Mouse (Mus musculus) lung, postnatal 0 days (tissue): ENCODE data around the gene Coasy. TPM values are rescaled to one million over a fixed set of nuclear protein-coding genes. Genes with fewer than 3 reads are reported as not detected.

ENCODE experiments used
- ATAC-seq: fragments of 200-750 bp; cut with Nextera tagmentation; 2 replicates; pipeline ENCODE4 v1.8.0; 2017; ENCODE audit warnings: moderate library complexity
- DNase-seq: peaks from one replicate; pipeline ENCODE4 v3.0.0-alpha.2; 2016; ENCODE audit warnings: low spot score
- H3K27ac ChIP-seq: fragments of 300-500 bp; sonication (generic); 2 replicates; pipeline ENCODE4 v1.5.1; 2014; ENCODE audit warnings: antibody characterized with exemption, mild to moderate bottlenecking, low read length, mixed read lengths
- H3K27me3 ChIP-seq: fragments of 300-500 bp; sonication (generic); replicated peaks from 2 replicates; pipeline ENCODE4 v1.6.1; 2014; ENCODE audit warnings: low read length, mixed read lengths; ENCODE audit not compliant: insufficient read depth
- H3K36me3 ChIP-seq: fragments of 300-500 bp; sonication (generic); 2 replicates; pipeline ENCODE4 v1.6.1; 2014; ENCODE audit warnings: low read length, mixed read lengths; ENCODE audit not compliant: insufficient read depth
- H3K4me1 ChIP-seq: fragments of 300-500 bp; sonication (generic); 2 replicates; pipeline ENCODE4 v1.6.1; 2014; ENCODE audit warnings: antibody characterized with exemption, low read depth, low read length, mixed read lengths; ENCODE audit not compliant: insufficient read depth
- H3K4me2 ChIP-seq: fragments of 300-500 bp; sonication (generic); replicated peaks from 2 replicates; pipeline ENCODE4 v1.6.1; 2014; ENCODE audit warnings: low read depth, mild to moderate bottlenecking, low read length, moderate library complexity, mixed read lengths
- H3K4me3 ChIP-seq: fragments of 300-500 bp; sonication (generic); 2 replicates; pipeline ENCODE4 v1.5.1; 2014; ENCODE audit warnings: low read depth, low read length
- H3K9ac ChIP-seq: fragments of 300-500 bp; sonication (generic); replicated peaks from 2 replicates; pipeline ENCODE4 v1.6.1; 2014; ENCODE audit warnings: low read depth, mild to moderate bottlenecking
- H3K9me3 ChIP-seq: fragments of 300-500 bp; sonication (generic); 2 replicates; pipeline ENCODE4 v1.6.1; 2016; ENCODE audit warnings: low read length, mixed read lengths
- CTCF ChIP-seq: IDR thresholded peaks from 2 replicates; pipeline ENCODE4 v1.5.1; 2016; ENCODE audit warnings: antibody characterized with exemption, mild to moderate bottlenecking
- EP300 ChIP-seq: IDR thresholded peaks from 2 replicates; pipeline ENCODE4 v1.6.1; 2016; ENCODE audit warnings: antibody characterized with exemption, mild to moderate bottlenecking, control low read depth
- WGBS: fragments of 180-500 bp; shearing (Covaris S2); extraction: QIAGEN DNeasy Blood & Tissue Kit; methylation state at CpG from one replicate; pipeline ENCODE4 v1.1.7; 2014; 5-methylcytosine and 5-hydroxymethylcytosine counted together
- polyA plus RNA-seq: library from polyadenylated mRNA; unstranded; fragments of >200 nt; fragmentation: Nextera tagmentation; extraction: Ambion mirVana; gene quantifications from 2 replicates; pipeline ENCODE4 v1.2.1, GENCODE M21; 2015

The Coasy gene
- polyA plus RNA-seq, 1 experiment from 2014 or later, result 30.5 TPM

DNA sequence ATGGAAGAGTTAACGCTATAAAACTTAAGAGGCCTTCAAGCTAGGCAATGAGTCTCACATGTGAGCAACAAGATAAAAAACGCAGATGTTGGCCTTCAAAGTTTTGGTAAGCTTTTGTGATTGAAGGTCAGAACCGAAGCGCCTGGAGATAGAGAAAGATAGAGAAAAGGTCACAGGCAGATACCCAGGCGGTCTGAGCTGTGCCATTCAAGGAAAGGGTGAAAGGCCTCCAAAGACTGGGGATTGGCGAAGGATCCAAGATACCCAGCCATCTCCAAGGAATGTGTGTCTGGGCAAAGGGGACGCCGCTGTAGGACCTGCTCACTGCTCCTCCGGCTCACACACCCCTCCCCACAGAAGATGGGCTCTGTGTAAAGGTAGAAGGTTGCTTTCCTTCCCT lies 17.4 kb upstream of the Coasy start:
- H3K4me2 ChIP-seq, result no peak overlapping the region
- ATAC-seq, result no peak
- H3K36me3 ChIP-seq, result no peaks in the 10 kb centered on the region
- H3K27ac ChIP-seq, result peak overlapping the region; percentile 97
- H3K27me3 ChIP-seq, result no peaks in the 10 kb centered on the region
- H3K9me3 ChIP-seq, result no peaks in the 10 kb centered on the region
- no peak overlapping the region for H3K4me3 ChIP-seq
- WGBS, result 90% methylated on average over 9 of the region's 9 CpGs
- no peak overlapping the region for H3K9ac ChIP-seq
- H3K4me1 ChIP-seq, result peaks cover 39% of the 10 kb centered on the region
- DNase-seq, result no peak
- no peak for TF ChIP-seq EP300
- no peak for TF ChIP-seq CTCF

DNA sequence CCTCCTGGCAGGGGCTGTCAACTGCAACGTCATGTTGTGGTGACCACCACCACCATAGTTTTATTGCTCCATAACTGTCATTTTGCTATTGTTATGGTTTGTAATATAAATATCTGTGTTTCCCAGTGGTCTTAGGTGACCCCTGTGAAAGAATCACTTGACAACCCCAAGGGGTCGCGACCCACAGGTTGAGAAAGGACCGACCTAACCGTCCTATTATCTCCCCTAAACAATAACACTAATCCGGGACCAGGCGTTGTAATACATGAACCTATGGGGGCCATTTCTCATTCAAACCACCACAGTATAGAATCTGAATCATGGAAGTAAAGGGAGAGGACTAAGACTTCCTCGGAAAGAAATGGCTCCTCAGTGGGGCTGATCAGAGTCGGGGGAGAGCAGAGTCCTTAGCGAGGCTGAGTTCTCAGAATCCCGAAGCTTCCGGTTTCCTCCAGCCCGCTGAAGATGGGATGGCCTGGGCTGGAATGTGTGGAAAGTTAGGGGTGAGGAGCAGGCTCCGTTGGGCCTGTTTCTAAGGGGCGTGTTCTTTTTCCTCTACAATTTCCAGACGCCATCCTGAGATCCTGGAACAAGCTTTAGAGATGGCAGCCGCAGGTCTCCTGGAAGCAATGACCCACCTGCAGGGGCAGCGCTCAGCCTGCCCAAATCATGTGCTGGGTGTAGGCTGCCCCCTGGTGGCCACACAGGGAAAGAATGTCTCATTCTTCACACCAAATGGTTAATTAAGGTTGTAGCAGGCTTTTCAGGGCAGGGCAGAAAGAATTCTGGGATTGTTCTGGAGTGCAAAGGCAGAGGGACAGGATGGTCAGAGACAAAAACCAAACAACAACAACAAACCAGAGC lies 15.6 kb upstream of the Coasy start:
- H3K27ac ChIP-seq, result peak overlapping the region; percentile 55
- peak; percentile 87 for DNase-seq
- ATAC-seq, result no peak

GRCm38 (mm10) chr11:101069391-101070188 lies 12.8 kb upstream of the Coasy start, which contains the start of gene Naglu:
Gene Naglu (plus strand): TSS chr11:101070012.
- DNase-seq (peak; percentile 96), ATAC-seq (peak; percentile 94)
- Histone ChIP-seq H3K4me3 (peak within 1 kb of the TSS; percentile 61), H3K27me3 (no peaks in the 10 kb centered on the region), H3K4me2 (peak within 1 kb of the TSS; percentile 99), H3K36me3 (no peaks in the 10 kb centered on the region), H3K9ac (peak within 1 kb of the TSS; percentile 56), H3K9me3 (no peaks in the 10 kb centered on the region), H3K4me1 (0 out of 2 replicates have a peak, but pooled peaks cover 3% of the 10 kb centered on the region), H3K27ac (no peak within 1 kb of the TSS)
- WGBS, result 4% methylated on average over 35 of the region's 35 CpGs
- TF ChIP-seq EP300 (no peak), CTCF (no peak)

More for the DNA sequence above, 15.6 kb upstream of the Coasy start:
- no peaks in the 10 kb centered on the region for H3K9me3 ChIP-seq
- H3K9ac ChIP-seq, result no peak overlapping the region
- peaks cover 30% of the 10 kb centered on the region for H3K4me1 ChIP-seq
- H3K4me2 ChIP-seq, result peak overlapping the region; percentile 37; the same call in 1 of the 2 replicates
- no peak for TF ChIP-seq EP300
- peak; percentile 99 for TF ChIP-seq CTCF
- 0 out of 2 replicates have a peak overlapping the region, but pooled peaks have one; percentile 2 for H3K4me3 ChIP-seq
- H3K36me3 ChIP-seq, result no peaks in the 10 kb centered on the region
- H3K27me3 ChIP-seq, result no peaks in the 10 kb centered on the region
- 18% methylated on average over 18 of the region's 18 CpGs for WGBS

DNA sequence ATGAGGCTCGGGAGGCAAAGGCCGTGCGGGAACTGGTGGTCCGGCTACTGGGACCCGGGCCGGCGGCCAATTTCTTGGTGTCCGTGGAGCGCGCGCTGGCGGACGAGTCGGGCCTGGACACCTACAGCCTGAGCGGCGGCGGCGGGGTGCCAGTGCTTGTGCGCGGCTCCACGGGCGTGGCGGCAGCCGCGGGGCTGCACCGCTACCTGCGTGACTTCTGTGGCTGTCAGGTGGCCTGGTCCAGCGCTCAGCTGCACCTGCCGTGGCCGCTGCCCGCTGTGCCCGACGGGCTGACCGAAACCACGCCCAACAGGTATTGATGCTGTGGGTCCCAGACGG lies 12.2 kb upstream of the Coasy start:
- Histone ChIP-seq H3K27me3 (no peaks in the 10 kb centered on the region), H3K36me3 (no peaks in the 10 kb centered on the region), H3K9ac (peak overlapping the region; percentile 56), H3K27ac (no peak overlapping the region), H3K4me3 (peak overlapping the region; percentile 61), H3K4me2 (peak overlapping the region; percentile 99), H3K9me3 (no peaks in the 10 kb centered on the region), H3K4me1 (0 out of 2 replicates have a peak, but pooled peaks cover 3% of the 10 kb centered on the region)
- DNase-seq (peak; percentile 42), ATAC-seq (peak; percentile 67)
- under 1% methylated on average over 23 of the region's 36 CpGs for WGBS
- no peak for TF ChIP-seq CTCF
- TF ChIP-seq EP300, result no peak

GRCm38 (mm10) chr11:101070987-101071386 lies 11.4 kb upstream of the Coasy start:
- 0 out of 2 replicates have a peak, but pooled peaks cover 3% of the 10 kb centered on the region for H3K4me1 ChIP-seq
- no peak overlapping the region for H3K27ac ChIP-seq
- no peak overlapping the region for H3K4me3 ChIP-seq
- H3K9me3 ChIP-seq, result no peaks in the 10 kb centered on the region
- WGBS, result 72% methylated on average over 6 of the region's 6 CpGs
- no peaks in the 10 kb centered on the region for H3K36me3 ChIP-seq
- ATAC-seq (no peak), DNase-seq (no peak)
- no peak overlapping the region for H3K9ac ChIP-seq
- H3K4me2 ChIP-seq, result no peak overlapping the region
- no peaks in the 10 kb centered on the region for H3K27me3 ChIP-seq
- TF ChIP-seq CTCF, result no peak
- no peak for TF ChIP-seq EP300

DNA sequence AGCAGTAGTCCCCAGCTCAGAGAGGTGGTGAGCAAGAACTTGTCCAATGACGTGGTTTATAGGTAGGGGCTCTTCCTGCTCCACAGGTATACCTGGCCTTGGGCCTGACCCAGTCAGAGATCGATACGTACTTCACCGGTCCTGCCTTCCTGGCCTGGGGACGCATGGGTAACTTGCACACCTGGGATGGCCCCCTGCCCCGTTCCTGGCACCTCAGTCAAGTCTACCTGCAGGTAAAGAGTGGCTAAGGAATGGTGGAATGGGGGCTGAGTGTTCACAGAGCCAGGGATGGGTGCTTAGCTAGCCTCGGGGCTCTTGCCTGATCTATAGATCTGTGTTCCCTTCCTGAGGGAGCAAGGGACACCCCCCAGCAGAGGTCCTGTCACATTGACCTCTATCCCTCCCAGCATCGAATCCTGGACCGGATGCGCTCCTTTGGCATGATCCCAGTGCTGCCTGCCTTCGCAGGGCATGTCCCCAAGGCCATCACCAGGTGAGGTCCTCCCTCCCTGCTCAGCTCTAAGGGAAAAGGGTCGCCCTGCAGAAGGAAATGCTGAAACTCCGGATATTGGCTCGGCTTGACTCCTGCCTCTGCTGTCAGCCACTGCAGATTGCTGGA lies 10.4 kb upstream of the Coasy start:
- ATAC-seq (no peak), DNase-seq (no peak)
- Histone ChIP-seq H3K4me3 (no peak overlapping the region), H3K36me3 (no peaks in the 10 kb centered on the region), H3K4me2 (no peak overlapping the region), H3K4me1 (0 out of 2 replicates have a peak, but pooled peaks cover 3% of the 10 kb centered on the region), H3K9ac (no peak overlapping the region), H3K27ac (no peak overlapping the region), H3K27me3 (no peaks in the 10 kb centered on the region), H3K9me3 (no peaks in the 10 kb centered on the region)
- 66% methylated on average over 14 of the region's 14 CpGs for WGBS
- TF ChIP-seq EP300 (no peak), CTCF (no peak)
